Mouse (Mus musculus) ES-E14 (cell line): ENCODE data around the gene Zbtb48. TPM values are rescaled to one million over a fixed set of nuclear protein-coding genes. Genes with fewer than 3 reads are reported as not detected.

Experiments
- DNase-seq: peaks from one replicate; pipeline ENCODE4 v3.0.0-alpha.2; 2013; ENCODE audit warnings: low read depth, low spot score
- H3K27ac ChIP-seq: 2 replicates; pipeline ENCODE4 v1.5.1; 2012; ENCODE audit warnings: low read depth, mild to moderate bottlenecking, low read length, moderate library complexity, mixed read lengths; ENCODE audit not compliant: poor library complexity, insufficient read depth, severe bottlenecking
- H3K36me3 ChIP-seq: 2 replicates; pipeline ENCODE4 v1.6.1; 2012; ENCODE audit warnings: mild to moderate bottlenecking, low read length, moderate library complexity, mixed read lengths; ENCODE audit not compliant: control insufficient read depth, poor library complexity, insufficient read depth, severe bottlenecking
- H3K4me1 ChIP-seq, 2 experiments: fragments of 150-350 bp in 1 of 2; sonication (generic) in 1 of 2; 2 replicates each; pipeline ENCODE4 v1.6.1; 2012; ENCODE audit warnings: low read length in 2 of 2, mild to moderate bottlenecking in 1 of 2, mixed read lengths in 1 of 2; ENCODE audit not compliant: control insufficient read depth in 2 of 2, insufficient read depth in 2 of 2, poor library complexity in 1 of 2
- H3K4me3 ChIP-seq, 2 experiments: fragments of 150-350 bp in 1 of 2; sonication (generic) in 1 of 2; 2 replicates each; pipeline ENCODE4 v1.5.1; 2012; ENCODE audit warnings: low read length in 2 of 2, low read depth in 1 of 2, mild to moderate bottlenecking in 1 of 2, mixed read lengths in 1 of 2; ENCODE audit not compliant: insufficient read depth in 1 of 2, poor library complexity in 1 of 2, severe bottlenecking in 1 of 2
- H3K9ac ChIP-seq: 2 replicates; pipeline ENCODE4 v1.6.1; 2012; ENCODE audit warnings: low read depth, mild to moderate bottlenecking, low read length, mixed read lengths; ENCODE audit not compliant: poor library complexity, insufficient read depth, severe bottlenecking
- H3K9me3 ChIP-seq: fragments of 150-350 bp; sonication (generic); 2 replicates; pipeline ENCODE4 v1.6.1; 2012; ENCODE audit warnings: low read depth, mild to moderate bottlenecking, low read length; ENCODE audit not compliant: control insufficient read depth, insufficient read depth
- CHD2 ChIP-seq: IDR thresholded peaks from 2 replicates; pipeline ENCODE4 v1.6.1; 2014; ENCODE audit warnings: mild to moderate bottlenecking, low read depth, low read length, inconsistent platforms
- HCFC1 ChIP-seq: IDR thresholded peaks from 2 replicates; pipeline ENCODE4 v1.6.1; 2012; ENCODE audit warnings: low read length, inconsistent platforms, borderline replicate concordance; ENCODE audit not compliant: insufficient read depth
- MAFK ChIP-seq: IDR thresholded peaks from 2 replicates; pipeline ENCODE4 v1.6.1; 2014; ENCODE audit warnings: mild to moderate bottlenecking, low read depth, low read length, inconsistent platforms; ENCODE audit not compliant: insufficient read depth
- ZC3H11A ChIP-seq: IDR thresholded peaks from 2 replicates; pipeline ENCODE4 v1.6.1; 2012; ENCODE audit warnings: low read depth, mild to moderate bottlenecking, inconsistent platforms, low read length, borderline replicate concordance
- ZNF384 ChIP-seq: IDR thresholded peaks from 2 replicates; pipeline ENCODE4 v1.6.1; 2012; ENCODE audit warnings: low read depth, low read length, inconsistent platforms
- in situ Hi-C, 2 experiments: fragments of 600-800 bp; cut with MboI; formaldehyde crosslinking; loops; one replicate each; pipeline ENCODE4 v1.15.1; 2025; ENCODE audit warnings: low sequenced_read_pairs in 2 of 2, inconsistent platforms in 1 of 2; ENCODE audit not compliant: unreplicated experiment in 2 of 2
- total RNA-seq: library from RNA; depleted of rRNA; stranded (reverse); fragments of 300-350 nt; gene quantifications from 2 replicates; pipeline ENCODE4 v1.2.3, GENCODE M21; 2012; rRNA removed

Gene Zbtb48
- 18.7 and 31.7 TPM in 2 replicates for total RNA-seq

DNA sequence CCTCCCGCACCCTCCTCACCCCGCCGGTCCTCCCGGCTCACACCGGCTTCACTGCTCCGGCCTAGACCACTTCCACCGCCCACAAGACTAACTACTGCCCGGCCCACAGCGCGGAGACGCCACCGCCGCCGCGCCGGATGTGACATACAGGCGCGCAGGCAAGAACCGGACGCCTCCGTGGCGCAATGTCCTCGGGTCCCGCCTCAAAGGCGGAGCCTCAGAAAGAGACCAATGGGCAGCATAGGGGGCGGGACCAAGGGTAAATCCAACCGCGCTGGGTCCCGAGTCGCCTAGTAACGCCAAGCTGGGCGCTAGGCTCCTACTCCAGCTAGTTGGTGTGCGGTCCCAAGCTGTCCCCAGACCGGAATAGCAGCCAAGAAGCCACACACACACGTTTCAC, at the start of gene Zbtb48:
TSS of gene Zbtb48 (minus strand) at position 148 of the 400 bp plus-strand sequence.
- H3K4me1 ChIP-seq: peaks cover 0 to 26% of the 10 kb centered on the region in 2 experiments; a peak in 2 of 4 replicates
- peak within 1 kb of the TSS; percentile 80 to 82 for H3K4me3 ChIP-seq
- no peak within 1 kb of the TSS for H3K27ac ChIP-seq
- H3K9ac ChIP-seq: peak within 1 kb of the TSS; percentile 87
- in situ Hi-C loops: no loop called here
- no peaks in the 10 kb centered on the region for H3K9me3 ChIP-seq
- TF ChIP-seq MAFK (no peak), ZC3H11A (no peak), CHD2 (no peak), HCFC1 (no peak; the same call in 1 of the 2 replicates), ZNF384 (no peak)
- peaks cover 23% of the 10 kb centered on the region; the same call in 1 of the 2 replicates for H3K36me3 ChIP-seq
- peak; percentile 95 for DNase-seq

DNA sequence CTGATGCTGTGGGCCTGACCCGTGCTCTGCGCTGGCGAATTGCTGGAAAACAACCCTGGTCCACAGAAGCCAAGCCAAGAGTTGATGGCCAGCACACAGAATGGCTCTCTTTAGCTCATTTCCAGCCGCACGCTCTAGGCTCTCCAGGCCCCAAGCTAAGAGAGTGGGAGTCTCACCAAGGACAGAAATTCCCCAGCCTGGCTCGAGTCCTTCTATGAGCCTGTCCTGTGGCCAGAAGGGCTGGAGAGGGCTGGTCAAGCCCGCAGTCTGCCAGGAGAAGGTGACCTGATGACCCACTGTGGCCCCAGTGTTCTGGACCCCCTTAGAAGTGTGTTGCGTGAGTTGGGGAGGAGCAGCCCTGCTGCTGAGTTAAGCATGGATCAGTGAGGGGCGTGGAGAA, 49.7 kb upstream of the Zbtb48 start:
- TF ChIP-seq HCFC1 (no peak), MAFK (no peak), CHD2 (no peak), ZC3H11A (no peak), ZNF384 (no peak)
- Histone ChIP-seq H3K9me3 (no peaks in the 10 kb centered on the region), H3K27ac (no peak overlapping the region), H3K4me1 (peaks cover 0 to 16% of the 10 kb centered on the region in 2 experiments; a peak in 2 of 4 replicates), H3K9ac (no peak overlapping the region), H3K4me3 (no peak overlapping the region), H3K36me3 (no peaks in the 10 kb centered on the region)
- DNase-seq: no peak
- in situ Hi-C loops: no loop called here

DNA sequence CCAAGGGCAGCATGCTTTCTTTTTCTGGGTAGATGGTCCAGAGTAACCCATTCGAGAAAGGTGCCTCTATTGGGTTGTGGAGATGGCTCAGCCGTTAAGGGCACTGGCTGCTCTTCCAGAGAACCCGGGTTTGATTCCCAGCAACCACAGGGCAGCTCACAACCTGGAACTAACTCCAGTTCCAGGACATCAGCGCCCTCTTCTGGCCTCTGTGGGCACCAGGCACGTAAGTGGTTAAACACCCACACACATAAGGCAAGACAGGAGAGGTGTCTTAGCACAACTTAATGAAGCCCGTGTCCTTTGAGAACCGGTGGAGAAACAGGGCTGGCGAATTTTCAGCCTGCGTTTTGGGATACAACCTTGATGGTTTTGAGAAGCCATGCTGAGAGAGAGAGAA, 47.1 kb upstream of the Zbtb48 start:
- DNase-seq: no peak

DNA sequence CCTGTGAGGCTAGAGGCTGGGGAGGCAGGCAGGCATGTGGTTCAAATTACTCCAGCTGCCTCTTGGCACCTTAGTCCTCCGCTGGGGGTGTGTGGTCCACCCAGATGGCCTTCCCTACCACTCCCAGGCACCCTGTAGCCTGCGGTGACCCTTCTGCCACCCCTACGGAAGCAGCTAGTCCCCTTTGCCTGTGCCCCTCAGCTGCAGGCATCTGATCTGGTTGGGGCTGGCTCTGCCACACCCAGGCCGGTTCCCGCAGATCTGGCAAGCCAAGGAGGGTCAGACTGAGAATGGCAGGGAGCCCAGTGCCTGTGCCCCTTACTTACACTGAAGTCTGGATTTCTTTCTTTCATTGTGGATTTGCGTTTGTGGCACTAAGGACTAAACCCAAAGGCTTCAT, 46.2 kb upstream of the Zbtb48 start:
- no peak overlapping the region for H3K27ac ChIP-seq
- DNase-seq: no peak
- in situ Hi-C loops: no loop called here
- H3K36me3 ChIP-seq: no peaks in the 10 kb centered on the region
- no peak overlapping the region for H3K9ac ChIP-seq
- H3K4me3 ChIP-seq: no peak overlapping the region
- no peaks in the 10 kb centered on the region for H3K9me3 ChIP-seq
- TF ChIP-seq ZC3H11A: no peak
- no peak for TF ChIP-seq MAFK
- TF ChIP-seq HCFC1: no peak
- no peak for TF ChIP-seq CHD2
- no peak for TF ChIP-seq ZNF384
- peaks cover 0 to 15% of the 10 kb centered on the region in 2 experiments; a peak in 2 of 4 replicates for H3K4me1 ChIP-seq

More for the DNA sequence above, 47.1 kb upstream of the Zbtb48 start:
- TF ChIP-seq ZC3H11A: no peak
- no peak for TF ChIP-seq MAFK
- no peak for TF ChIP-seq CHD2
- H3K36me3 ChIP-seq: no peaks in the 10 kb centered on the region
- in situ Hi-C loops: no loop called here
- H3K4me1 ChIP-seq: peaks cover 0 to 15% of the 10 kb centered on the region in 2 experiments; a peak in 2 of 4 replicates
- H3K27ac ChIP-seq: no peak overlapping the region
- no peak overlapping the region for H3K4me3 ChIP-seq
- no peak overlapping the region for H3K9ac ChIP-seq
- H3K9me3 ChIP-seq: no peaks in the 10 kb centered on the region

DNA sequence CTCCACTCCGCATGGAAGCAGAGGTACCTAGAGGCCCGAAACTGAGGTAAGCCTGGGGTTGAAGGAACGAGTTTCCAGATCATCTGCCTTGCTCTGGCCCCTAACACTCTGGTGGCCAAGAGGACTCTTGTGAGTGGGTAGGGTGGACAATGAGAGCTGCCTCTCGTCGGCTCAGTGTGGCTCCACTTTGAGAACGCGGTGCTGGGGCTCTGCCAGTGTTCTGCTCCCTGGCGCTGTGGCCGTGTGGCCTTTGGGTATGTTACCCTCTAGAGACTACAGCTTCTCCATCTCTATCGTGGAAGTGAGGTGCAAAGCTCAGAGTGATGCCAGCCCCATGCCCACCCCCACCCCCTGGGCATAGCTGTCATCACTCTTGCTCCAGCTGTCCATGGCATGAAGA, 45.2 kb upstream of the Zbtb48 start:
- Histone ChIP-seq H3K9ac (no peak overlapping the region), H3K36me3 (no peaks in the 10 kb centered on the region), H3K4me3 (no peak overlapping the region), H3K27ac (no peak overlapping the region), H3K4me1 (peaks cover 0 to 15% of the 10 kb centered on the region in 2 experiments; a peak in 2 of 4 replicates), H3K9me3 (no peaks in the 10 kb centered on the region)
- in situ Hi-C loops: no loop called here
- TF ChIP-seq ZNF384: no peak
- TF ChIP-seq HCFC1: no peak
- no peak for TF ChIP-seq MAFK
- no peak for TF ChIP-seq CHD2
- TF ChIP-seq ZC3H11A: no peak
- DNase-seq: no peak
